Comparison of ENCODE assay signal across 28 mouse cellular contexts in genomic region chr2:14931968-14932367, GRCm38 (mm10).
"Had no signal": no experiment of that assay in that cellular context is flagged by ENCODE, and none has a peak within 500 bp of the region (broad histone marks: within the 10 kb centered on the region; RNA-seq: fewer than 3 reads in every experiment).

No protein-coding gene starts in this region.

- H3K27me3 ChIP-seq: embryonic facial prominence, embryonic 12.5 days; embryonic facial prominence, embryonic 13.5 days; embryonic facial prominence, embryonic 15.5 days; forebrain, embryonic 12.5 days; forebrain, embryonic 13.5 days; forebrain, embryonic 15.5 days had no signal

- H3K4me1 ChIP-seq: embryonic facial prominence, embryonic 10.5 days; embryonic facial prominence, embryonic 12.5 days; embryonic facial prominence, embryonic 13.5 days; embryonic facial prominence, embryonic 15.5 days; forebrain, embryonic 10.5 days; forebrain, embryonic 12.5 days had no signal

- ATAC-seq: forebrain, embryonic 13.5 days; forebrain, embryonic 14.5 days; forebrain, embryonic 15.5 days; forebrain, postnatal 0 days had no signal

- H3K36me3 ChIP-seq: embryonic facial prominence, embryonic 10.5 days; embryonic facial prominence, embryonic 12.5 days; embryonic facial prominence, embryonic 13.5 days; embryonic facial prominence, embryonic 15.5 days; forebrain, embryonic 10.5 days; forebrain, embryonic 12.5 days; forebrain, embryonic 15.5 days had no signal

- DNase-seq: cerebellum, adult 2 months; cerebellum, adult 8-10 months; cerebellum, adult 9-10 months; cerebellum, adult 9-11 months; cerebellum, postnatal 10 days; cerebellum, postnatal 14 days; cerebellum, postnatal 25 days; cerebellum, postnatal 36 days; embryo, embryonic 11 days; forebrain, postnatal 0 days; gastrocnemius, adult 2 months; gastrocnemius, postnatal 10 days; gastrocnemius, postnatal 14 days; gastrocnemius, postnatal 25 days; gastrocnemius, postnatal 36 days; heart, adult 11 months; heart, adult 18-20 months; heart, adult 2 months had no signal

- H3K4me2 ChIP-seq: embryonic facial prominence, embryonic 12.5 days; embryonic facial prominence, embryonic 13.5 days; embryonic facial prominence, embryonic 15.5 days; forebrain, embryonic 12.5 days; forebrain, embryonic 13.5 days; forebrain, embryonic 15.5 days had no signal

- H3K27ac ChIP-seq: embryonic facial prominence, embryonic 10.5 days; embryonic facial prominence, embryonic 12.5 days; embryonic facial prominence, embryonic 13.5 days; embryonic facial prominence, embryonic 15.5 days; forebrain, embryonic 10.5 days; forebrain, embryonic 12.5 days; forebrain, embryonic 13.5 days; forebrain, embryonic 15.5 days; gastrocnemius, adult 2 months; heart, adult 2 months had no signal

- H3K9me3 ChIP-seq: embryonic facial prominence, embryonic 10.5 days; embryonic facial prominence, embryonic 12.5 days; embryonic facial prominence, embryonic 13.5 days; embryonic facial prominence, embryonic 15.5 days; forebrain, embryonic 10.5 days; forebrain, embryonic 12.5 days; forebrain, embryonic 13.5 days; forebrain, embryonic 15.5 days had no signal

- H3K4me3 ChIP-seq: embryonic facial prominence, embryonic 10.5 days; embryonic facial prominence, embryonic 12.5 days; embryonic facial prominence, embryonic 13.5 days; embryonic facial prominence, embryonic 15.5 days; erythroblast, embryonic 14.5 days; forebrain, embryonic 10.5 days; forebrain, embryonic 12.5 days; forebrain, embryonic 13.5 days; forebrain, embryonic 15.5 days; gastrocnemius, adult 2 months; heart, adult 2 months had no signal

- H3K9ac ChIP-seq: embryonic facial prominence, embryonic 12.5 days; embryonic facial prominence, embryonic 13.5 days; embryonic facial prominence, embryonic 15.5 days; forebrain, embryonic 12.5 days; forebrain, embryonic 13.5 days; forebrain, embryonic 15.5 days; forebrain, postnatal 0 days had no signal
